Mouse (Mus musculus): ENCODE measurements around the gene Arhgef26.

DNA sequence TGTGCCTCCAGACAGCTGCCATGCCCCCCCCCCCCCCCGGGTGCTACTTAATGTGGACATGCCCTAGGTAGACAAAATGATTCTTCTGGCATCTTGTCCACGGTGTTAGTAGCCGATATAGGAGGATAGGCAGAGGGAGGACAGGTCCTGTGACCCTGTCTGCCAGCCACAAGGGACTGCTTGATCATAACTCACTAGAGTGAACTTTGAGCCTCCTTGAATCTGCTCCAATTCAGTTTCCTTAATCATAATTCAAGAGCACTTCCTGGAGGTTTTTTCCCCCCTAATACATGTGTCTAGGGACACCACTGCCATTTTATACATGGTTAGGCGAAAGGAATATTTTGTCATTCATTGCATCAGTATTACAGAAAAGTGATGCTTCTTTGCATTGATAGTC, 36.2 kb downstream of the Arhgef26 start:
- TF ChIP-seq POLR2A (IDR thresholded peaks at IDR 0.05; ENCODE audit: borderline replicate concordance, control insufficient read depth, low read depth, low read length), result no peak
- no peak for TF ChIP-seq CTCF (IDR thresholded peaks at IDR 0.05; ENCODE audit: control insufficient read depth, insufficient read depth, low read length)

All from bone marrow, adult 2 months (tissue).